Mouse (Mus musculus) E14TG2a.4 (cell line): ENCODE results near the gene Akt1s1.

ENCODE experiments used
- CTCF ChIP-seq: conservative IDR thresholded peaks from 2 replicates; pipeline ENCODE4 v1.5.1; 2014; ENCODE audit warnings: low read length
- POU5F1 ChIP-seq: IDR thresholded peaks from 2 replicates; pipeline ENCODE4 v1.6.1; 2014; ENCODE audit warnings: low read length, borderline replicate concordance

- TF ChIP-seq CTCF (no peak), POU5F1 (no peak)
Observed at GRCm38 (mm10) chr7:44815721-44816469, 32.9 kb upstream of the Akt1s1 start, which contains the start of the genes Nup62 and Il4i1.
